Mouse (Mus musculus): ENCODE results near the gene Gm20532.

DNA sequence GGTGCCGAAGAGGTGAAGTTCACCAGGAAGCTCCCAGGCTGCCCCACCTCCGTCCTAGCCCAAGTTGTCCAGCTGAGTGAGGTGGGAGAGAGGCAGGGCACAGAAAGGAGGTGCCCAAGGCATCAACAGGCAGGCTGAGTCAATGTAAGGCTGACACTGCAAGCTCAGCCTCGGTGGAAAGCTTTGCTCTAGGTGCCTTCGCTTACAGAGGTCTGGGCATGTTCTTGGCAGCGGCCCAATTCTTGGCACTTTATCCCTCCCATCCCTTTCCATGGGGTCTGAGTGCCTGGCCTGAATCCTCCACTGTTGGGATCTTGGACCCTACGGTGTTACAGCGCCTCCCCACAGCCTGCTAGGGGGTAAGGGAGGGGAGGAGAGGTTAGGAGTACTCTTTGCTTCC, 3.7 kb upstream of the Gm20532 start:
- TF ChIP-seq POLR2A (IDR thresholded peaks at IDR 0.05; ENCODE audit: low read depth, low read length), result no peak
- no peak for TF ChIP-seq CTCF (IDR thresholded peaks at IDR 0.05; ENCODE audit: borderline replicate concordance, insufficient read depth, low read length)

Data from embryonic fibroblast, embryonic 13.5 days (primary cell).